Mouse (Mus musculus) hindlimb bud, embryonic 11.5 days (tissue): ENCODE measurements at regions not wholly inside any gene's neighbourhood (a gene's known extent, or its start where the extent isn't known, plus 50 kb on each side); places are given as distances from the start of the nearest gene placed in this dataset.

Experiments used
- DNase-seq: peaks from one replicate; pipeline ENCODE4 v3.0.0-alpha.2; 2012; ENCODE audit warnings: low read depth, low spot score; ENCODE audit errors: extremely low spot score

GRCm38 (mm10) chr6:100517662-100518061, 153.3 kb downstream of the Shq1 start:
- no peak for DNase-seq

DNA sequence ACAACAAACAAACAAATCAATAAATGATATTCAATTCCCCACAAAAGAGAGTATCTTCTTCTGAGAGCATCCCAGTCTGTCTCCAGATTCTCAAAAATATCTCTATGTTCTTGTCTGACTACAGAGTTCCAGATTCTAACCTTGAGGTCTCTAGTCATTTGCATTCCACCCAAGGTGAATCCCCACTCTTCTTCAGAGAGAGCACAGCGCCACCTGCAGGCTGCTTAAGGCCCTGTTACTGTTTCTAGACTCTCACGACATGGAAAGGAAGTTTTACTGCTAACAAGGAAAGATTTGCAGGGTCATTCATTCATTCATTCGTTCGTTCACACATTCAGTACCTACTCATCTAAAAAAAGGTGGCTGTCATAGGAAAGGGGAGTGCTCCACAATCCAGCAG, 158.3 kb downstream of the Shq1 start:
- DNase-seq, result no peak

GRCm38 (mm10) chr6:100510676-100511075, 160.3 kb downstream of the Shq1 start:
- no peak for DNase-seq

DNA sequence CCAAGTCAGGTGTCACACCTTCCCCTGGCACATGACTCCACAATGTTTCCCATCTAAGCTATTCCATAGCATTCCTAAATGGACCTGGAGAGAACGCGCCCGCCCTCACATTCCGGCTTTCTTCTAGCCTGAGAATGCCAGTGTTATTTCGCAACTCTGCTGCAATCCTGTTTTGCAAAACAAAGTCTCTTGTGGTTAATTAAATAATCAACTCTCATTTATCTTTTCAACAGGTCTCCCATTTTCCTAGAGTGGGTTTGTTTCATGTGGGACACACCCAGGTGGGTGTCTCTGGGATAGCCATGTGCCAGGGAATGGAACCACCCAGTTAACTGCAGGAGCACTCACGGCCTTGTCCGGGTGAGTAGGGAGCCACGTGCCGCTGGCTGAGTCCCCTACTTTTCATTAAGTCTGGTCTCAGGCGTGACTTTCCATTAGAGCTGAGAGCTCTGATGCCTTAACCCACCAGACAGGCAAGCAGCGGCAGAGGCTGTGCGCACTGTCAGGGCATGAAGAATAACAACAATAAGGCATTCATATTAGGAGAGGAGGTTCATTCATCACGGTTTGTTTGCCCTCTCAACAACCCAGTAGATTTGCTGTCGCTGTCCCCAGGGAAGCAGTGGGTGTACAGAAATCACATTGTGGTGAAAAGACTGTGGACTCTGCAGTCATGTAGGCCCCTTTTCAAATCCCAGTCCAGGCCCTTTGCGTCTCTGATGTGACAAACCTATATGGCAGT, 165.3 kb downstream of the Shq1 start:
- DNase-seq, result no peak

DNA sequence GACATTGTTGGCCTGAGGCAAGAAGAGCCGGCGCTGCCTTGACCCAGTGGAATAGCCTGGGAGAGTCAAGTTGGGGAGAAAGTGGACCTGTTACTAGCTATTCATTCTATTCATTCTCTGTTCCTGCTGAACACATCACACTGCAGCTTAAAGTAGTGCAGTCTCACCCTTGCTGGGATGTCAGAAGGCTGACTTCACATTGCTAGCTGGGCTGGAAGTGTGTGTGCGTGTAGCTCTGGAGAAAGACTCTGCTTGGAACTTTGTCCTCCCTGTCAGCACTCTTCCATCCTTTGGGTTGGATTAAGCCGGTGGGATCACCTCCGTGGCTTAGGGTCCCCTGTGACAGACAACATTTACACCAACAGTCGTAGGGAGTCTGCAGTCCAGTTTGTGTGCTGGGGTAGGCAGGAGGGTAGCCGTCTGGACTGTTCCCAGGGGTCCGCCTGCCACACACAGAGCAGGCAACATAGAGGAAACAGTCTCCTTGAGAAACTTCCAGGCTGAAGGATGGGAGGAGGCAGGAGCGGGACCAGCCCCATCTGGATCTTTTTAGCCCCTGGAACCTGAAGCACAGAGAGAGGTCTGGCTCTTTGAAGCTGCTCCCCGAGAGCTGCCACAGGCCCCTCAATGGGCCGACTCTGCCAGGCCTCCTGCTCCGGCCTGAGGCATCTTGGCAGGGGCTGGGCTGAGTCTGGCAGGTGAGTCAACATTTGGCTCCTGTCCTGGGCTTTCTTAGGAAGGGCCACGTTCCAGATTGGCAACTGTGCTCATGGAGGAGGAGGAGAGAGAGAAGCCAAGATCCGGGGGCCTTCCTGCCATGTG, 167.8 kb downstream of the Shq1 start:
- no peak for DNase-seq

DNA sequence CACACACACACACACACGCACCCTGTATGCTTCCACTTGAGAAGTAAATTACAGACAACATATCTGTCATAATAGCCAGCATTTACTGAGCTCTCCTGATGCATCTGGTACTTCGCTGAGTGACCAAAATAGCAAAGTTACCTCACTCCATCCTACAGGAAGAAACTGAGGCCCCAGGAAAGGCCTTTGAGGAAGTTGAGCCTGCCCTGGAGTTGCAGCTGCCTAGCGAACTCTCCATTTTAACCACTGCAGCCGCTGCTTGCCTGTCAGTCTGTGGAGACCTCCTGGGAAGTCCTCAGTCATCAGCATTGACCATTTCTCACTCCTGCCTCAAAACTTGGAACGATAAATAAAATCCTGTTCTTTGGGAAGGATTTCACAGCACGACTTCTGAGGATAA, 168.8 kb downstream of the Shq1 start:
- DNase-seq, result no peak

DNA sequence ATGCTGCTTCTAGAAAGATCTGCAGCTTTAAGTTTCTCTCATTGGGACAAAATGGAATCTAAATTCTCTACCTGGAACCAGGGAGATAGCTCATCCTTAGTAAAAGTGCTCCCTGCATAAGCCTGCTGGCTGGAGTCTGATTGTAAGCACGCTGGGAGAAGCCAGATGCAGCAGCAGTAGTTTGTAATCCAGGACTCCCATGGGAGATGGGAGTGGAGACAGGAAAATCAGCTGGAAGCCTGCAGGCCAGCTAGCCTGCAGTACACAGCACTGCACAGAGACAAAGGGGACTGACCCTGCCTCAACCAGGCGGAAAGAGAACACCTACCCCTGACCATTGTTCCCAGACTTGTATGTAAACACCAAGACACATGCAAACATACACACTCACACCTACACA, 170.2 kb downstream of the Shq1 start:
- DNase-seq, result no peak

DNA sequence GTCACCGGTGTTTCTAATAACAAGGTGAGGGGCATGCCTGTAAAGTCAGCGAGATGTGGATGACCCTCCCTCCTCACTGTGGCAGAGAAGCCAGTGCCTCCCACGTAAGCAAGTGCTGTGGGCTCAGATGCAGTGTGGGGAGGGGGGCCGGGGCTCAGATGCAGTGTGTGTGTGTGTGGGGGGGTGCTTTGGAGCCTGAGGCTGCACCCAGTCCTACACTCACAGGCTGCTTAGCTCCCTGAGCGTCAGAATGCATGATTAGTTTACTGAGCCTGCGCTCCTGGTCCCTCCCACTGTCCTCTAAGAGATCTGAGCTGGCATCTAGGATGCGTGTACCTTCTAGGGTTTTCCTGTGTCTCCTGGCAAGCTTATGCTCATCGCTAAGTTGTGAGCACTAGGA, 170.9 kb downstream of the Shq1 start:
- DNase-seq, result no peak

DNA sequence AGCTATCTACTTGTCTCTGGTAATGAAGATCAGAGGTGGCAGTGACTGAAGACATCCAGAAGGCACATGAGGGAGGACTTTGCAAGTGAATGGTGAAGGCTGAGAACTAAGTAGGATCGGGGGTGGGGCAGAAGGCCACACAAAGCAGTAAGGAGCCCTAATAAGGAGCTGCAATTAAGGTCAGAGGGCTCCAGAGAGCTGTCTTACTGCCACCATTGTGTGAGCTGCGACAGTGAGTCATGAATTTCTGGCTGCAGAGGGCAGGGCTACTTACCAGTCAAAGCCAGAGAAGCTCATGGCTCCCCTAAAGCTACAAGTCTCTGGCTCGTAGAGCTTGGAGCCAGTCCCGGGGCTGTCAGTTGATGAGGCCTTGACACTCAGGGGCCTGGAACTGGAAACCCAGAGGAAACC, 172.1 kb downstream of the Shq1 start:
- DNase-seq, result no peak

GRCm38 (mm10) chr6:100498126-100498525, 172.8 kb downstream of the Shq1 start:
- DNase-seq, result no peak

DNA sequence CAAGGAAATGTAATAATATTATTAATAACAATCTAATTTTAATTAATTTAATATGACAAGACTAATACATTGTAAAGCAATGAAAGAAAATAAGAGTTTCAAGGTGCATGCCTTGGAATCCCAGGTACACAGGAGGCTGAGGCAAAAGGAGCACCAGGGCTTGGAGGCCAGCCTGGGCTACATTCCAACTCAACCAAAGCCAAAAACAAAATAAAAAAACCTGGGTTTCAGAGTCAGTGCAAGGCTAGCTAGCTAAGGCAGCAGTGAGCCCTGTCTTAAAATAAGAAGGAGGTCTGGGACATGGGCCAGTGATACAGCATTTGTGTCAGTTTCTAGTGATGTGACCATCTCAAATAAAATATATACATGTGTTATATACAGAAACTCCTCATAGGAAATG, 174.8 kb downstream of the Shq1 start:
- DNase-seq, result no peak

GRCm38 (mm10) chr6:100495131-100495530, 175.8 kb downstream of the Shq1 start:
- DNase-seq, result no peak

- no peak for DNase-seq
Observed at GRCm38 (mm10) chr6:100493558-100493957, 177.4 kb downstream of the Shq1 start.

DNA sequence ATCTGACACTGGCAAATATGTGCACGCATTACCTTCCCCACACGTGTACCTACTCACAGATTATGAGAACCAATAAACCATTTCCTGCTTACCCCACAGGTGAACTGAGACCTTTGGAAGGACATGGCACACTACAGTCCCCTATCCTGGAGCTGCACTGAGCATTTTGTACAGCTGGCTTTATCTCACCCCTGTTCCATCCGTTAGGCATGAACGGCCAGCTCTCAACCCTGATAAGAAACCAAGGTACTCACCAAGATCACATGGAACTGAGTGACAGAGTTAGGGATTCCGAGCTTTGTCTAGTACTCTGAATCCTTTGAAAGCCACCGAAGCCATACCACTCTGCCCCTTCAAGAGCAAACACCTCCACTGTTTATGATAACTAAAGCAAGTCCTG, 179.1 kb downstream of the Shq1 start:
- DNase-seq, result no peak

- DNase-seq, result no peak
Observed at GRCm38 (mm10) chr6:100490920-100491712, 179.8 kb downstream of the Shq1 start.

- no peak for DNase-seq
Observed at GRCm38 (mm10) chr6:100483836-100484235, 187.1 kb downstream of the Shq1 start.

DNA sequence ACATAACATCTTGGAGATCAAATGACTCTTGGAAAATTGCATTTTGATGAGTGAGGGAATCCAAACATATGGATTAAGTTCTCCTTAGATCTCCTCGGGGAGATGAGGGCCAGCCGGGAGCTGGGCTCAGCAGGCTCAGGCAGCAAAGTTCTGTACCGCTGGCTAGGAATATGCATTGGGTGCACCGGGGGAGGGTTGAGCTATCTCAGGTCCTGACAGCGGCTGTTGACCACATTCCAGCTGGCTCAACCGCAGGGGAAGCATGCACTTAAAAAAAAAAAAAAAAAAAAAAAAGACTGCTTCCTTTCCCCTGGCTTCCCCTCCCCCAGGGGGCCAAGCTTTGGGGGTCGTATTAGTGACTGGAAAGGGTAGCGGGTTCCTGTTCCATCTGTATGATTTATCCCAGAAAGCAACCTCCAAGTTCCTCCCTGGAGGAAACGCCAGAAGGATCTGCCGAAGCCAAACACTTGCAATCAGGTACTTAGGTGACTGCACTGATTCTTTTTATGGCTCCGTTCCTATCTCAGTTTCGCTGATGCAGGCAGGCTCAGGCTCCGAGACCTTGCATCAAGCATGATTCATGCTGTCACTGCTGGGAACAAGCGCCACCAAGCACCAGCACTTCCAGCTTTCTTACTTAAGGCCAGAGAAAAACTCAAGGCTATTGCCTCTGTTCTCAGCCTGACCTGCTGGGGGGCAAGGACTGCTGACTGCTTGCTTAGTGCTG, 187.7 kb downstream of the Shq1 start:
- no peak for DNase-seq

DNA sequence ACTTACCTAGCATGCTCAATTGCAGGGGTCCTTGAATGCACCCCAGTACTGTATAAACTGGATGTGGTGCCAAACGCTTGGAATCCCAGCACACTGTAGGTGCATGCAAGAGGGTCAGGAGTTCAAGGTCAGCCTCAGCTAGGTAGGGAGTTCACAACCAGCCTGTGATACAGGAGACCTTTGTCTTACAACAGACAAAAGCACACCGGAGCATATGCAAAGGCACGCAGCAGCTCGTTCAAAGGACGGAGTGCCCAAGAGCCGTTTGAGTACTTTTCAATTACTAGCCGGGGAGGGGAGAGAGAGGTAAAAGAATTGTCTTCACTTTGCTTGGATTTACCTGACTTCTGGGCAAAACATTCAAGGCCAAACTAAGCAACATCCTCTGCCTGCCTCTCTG, 188.4 kb downstream of the Shq1 start:
- DNase-seq, result no peak

DNA sequence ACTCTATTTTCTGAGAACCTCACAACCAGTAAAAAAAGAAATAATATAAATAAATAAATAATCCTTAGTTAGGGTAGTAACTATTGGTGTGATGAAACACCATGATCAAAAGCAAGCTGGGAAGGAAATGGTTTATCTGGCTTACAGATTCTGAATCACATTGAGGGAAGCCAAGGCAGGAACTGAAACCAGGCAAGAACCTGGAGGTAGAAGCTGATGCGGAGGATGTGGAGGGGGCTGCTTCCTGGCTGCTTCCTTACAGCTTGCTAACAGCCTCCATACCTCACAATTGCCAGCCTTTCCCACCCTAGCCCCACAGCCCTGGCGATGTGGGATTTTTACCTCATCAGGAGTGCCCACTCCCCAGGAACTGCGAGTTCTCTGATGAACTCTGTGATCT, 190.4 kb downstream of the Shq1 start:
- no peak for DNase-seq

GRCm38 (mm10) chr6:100479881-100480280, 191.1 kb downstream of the Shq1 start:
- DNase-seq, result no peak

DNA sequence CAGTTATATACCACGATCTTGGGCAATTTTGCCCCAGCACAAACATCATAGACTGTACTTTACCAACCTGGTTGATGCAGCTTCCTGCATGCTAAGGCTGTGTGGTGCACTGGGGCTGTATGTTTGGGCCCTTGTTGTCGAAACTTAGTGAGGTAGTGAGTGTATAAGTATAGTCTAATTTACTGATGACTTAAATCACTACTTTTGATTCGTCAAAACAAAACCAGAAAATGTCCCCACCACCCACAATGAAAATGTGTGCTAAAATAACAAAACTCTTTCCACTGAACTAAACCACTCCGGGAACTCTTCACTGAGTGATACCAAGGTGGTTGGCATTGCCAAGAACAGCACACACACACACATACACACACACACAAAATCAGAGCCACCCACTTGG, 191.5 kb downstream of the Shq1 start:
- DNase-seq, result no peak
